Mouse (Mus musculus): ENCODE measurements around the gene Lrrc73.

The Lrrc73 gene

DNA sequence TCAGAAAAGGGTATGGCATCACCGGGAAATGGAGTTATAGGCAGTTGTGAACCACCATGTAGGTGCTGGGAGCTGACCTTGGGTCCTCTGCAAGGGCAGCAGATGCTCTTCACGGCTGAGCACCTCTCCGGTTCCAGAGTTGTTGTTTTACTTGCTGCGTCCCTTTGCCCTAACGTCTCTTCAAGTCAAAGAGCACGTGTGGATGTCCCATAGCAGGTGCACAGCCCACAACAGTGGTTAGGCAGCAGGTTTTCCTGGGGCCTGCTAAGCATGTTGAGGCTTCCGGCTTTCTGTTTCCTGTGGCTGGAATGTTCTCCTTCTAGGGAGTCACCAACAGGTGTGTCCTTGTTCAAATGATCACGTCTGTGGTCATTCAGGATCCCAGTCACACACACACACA lies 30.6 kb downstream of the Lrrc73 start:
- in situ Hi-C loops (cut with MboI; ENCODE audit: low sequenced_read_pairs): no loop called here

DNA sequence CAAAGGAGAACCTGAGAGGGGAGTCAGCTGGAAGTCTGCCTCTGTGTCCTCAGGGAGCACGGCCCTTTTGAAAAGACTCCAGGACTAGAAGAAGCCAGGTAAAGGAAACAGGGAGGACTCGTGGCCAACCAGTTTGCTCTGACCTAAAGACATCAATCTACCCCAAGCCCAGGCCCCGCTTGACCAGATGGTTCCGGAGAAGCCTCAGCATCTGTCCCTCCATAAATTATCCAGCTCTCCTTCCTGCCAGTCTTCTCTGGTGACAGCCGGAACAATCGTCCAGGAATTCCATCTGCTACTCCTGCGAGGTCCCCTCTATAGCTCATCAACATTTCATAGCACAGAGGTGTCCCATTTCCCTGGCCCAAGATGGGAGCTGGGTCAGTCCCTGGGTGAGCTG lies 31.3 kb downstream of the Lrrc73 start:
- in situ Hi-C loops (cut with MboI; ENCODE audit: low sequenced_read_pairs): no loop called here

DNA sequence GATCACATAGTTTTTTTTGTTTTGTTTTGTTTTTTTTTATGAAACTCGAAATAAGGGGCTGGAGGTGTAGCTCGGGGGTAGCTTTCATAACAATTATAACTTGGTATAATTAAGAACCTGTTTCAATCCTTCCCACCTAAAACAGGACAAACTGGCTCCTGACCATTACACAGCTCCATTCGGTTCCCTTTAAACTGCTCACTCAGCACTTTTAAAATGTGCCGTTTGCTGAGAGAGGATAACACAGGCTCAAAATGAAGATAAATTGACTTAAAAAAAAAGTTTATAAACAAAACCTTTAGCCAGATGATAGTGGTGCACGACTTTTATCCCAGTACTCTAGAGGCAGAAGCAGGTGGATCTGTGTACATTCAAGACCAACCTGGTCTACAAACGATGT lies 32.1 kb downstream of the Lrrc73 start:
- in situ Hi-C loops (cut with MboI; ENCODE audit: low sequenced_read_pairs): no loop called here

DNA sequence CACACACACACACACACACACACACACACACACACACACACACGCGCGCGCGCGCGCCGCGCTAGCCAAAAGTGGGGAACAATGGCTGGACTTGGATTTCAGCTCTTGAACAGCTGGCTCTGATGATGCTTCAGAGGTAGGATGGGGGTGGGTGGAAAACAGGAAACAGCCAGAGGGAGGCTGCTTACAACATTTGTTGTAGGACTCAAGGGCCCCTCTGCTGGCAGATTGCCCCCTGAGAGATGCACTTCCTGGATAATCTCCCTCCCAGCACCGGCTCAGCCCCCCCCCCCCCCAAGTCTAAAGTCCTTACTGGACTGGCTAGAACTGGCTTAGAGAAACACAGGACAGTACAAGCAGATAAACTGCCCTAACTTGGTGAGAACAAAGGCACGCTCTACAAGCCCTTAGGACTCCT lies 34.4 kb downstream of the Lrrc73 start:
- in situ Hi-C loops (cut with MboI; ENCODE audit: low sequenced_read_pairs): no loop called here

DNA sequence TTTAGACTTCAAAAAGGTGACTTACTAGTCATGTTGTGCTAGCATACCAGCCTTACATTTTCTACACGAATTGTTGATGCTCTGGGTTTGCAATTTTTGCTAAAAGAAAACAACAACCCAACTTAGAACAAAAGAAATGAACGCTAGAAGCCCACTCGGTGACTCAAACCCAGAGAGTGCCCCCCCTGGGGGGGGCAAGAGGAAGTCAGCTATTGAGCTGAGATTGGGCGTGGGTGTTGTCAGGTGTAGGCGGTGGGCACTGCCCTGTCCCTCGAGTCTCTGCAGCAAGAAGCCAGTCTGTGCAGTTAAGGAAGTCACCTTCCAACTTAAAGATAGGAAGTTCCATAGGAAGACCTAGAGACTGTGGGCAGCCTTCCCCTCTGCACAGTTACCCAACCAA lies 43.3 kb downstream of the Lrrc73 start:
- in situ Hi-C loops (cut with MboI; ENCODE audit: low sequenced_read_pairs): no loop called here

DNA sequence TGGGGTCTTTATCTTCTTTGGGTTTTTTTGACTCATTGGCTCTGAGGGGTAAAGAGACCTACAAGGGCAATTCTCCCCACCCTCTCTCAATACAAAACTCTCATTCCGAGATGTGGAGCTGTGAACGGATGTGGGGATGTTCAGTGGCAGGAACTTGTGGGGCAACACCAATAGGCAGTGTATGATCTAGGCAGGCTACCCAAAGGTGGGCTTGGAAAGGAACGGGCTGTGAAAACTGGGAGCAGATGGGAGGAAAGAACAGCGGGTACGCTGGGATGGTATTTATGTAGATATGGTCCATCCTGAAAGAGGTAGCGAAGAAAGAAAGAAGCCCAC lies 43.7 kb downstream of the Lrrc73 start:
- in situ Hi-C loops (cut with MboI; ENCODE audit: low sequenced_read_pairs): no loop called here

DNA sequence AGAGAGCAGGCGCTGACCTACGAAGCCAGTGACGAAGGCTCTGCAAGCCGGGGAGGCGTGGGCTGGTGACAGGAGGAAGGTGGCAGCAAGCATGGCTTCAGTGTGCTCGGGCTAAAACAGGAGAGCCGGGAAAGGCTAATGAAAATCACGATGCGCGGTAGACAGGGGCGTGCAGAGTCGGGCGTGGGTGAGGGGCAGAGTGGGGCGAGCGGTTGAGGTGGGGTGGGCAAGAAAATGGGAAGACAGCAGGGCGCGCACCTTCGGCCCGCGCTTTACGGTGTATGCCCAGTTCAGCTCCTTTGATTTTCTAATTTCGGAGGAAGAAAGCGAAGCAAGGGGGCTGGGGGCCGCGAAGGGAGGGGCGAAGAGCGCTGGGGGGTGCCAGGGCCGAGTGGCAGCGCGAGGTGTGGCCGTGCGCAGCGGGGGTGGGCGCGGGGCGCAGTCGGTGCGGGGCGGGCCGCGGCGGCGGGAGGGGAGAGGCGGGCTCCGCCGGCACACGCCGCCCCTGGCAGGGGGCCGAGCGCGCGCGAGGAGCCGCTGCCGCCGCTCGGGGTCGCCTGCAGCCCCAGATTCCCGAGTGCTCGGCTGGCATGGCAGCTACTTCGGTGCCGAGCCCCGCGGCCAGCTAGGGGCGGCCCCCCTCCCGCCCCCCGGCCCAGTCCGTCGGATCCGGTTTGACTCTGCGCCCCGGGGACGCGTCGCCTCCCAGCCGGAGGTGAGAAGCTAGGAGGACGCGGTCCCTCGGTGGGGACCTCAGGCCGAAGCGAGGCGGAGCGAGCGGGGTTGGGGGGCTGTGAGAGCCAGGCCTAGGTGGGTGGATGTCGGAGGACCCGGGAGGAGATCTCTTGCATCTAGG lies 44.3 kb downstream of the Lrrc73 start, which contains the start of gene Dlk2:
Gene Dlk2 (plus strand): TSS at position 58 of the 856 bp plus-strand sequence.
- in situ Hi-C loops (cut with MboI; ENCODE audit: low sequenced_read_pairs): no loop called here

DNA sequence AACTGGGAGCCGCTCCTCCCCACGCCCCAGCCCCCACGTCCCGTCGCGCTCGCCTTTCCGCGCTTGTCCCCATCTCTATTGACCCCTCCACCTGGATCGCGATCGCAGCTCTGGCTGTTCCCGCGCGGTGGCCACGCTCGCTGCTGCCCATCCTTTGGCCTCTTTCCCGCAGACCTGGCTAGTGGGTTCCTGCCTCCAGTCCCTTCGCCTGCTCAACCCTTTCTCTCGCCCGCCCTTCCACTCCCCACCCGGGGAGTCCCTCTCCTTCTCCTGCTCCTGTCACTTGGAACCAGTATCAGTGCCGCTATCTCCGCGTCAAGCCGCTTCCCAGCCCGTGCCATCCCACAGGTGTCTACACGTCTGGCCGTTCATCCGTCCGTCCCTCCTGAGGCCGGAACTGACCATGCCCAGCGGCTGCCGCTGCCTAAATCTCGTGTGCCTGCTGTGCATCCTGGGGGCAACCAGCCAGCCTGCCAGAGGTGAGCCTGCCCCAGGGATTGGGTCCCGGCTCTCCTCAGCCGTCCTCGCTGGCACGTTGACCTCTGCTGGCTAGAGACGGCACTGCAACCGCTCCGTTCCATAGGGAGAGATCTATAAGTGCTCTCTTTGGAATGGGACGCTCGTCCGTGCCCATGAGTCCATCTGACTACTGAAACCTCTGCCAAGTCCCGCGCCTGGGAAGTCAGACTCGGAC lies 45.0 kb downstream of the Lrrc73 start:
- in situ Hi-C loops (cut with MboI; ENCODE audit: low sequenced_read_pairs): no loop called here

DNA sequence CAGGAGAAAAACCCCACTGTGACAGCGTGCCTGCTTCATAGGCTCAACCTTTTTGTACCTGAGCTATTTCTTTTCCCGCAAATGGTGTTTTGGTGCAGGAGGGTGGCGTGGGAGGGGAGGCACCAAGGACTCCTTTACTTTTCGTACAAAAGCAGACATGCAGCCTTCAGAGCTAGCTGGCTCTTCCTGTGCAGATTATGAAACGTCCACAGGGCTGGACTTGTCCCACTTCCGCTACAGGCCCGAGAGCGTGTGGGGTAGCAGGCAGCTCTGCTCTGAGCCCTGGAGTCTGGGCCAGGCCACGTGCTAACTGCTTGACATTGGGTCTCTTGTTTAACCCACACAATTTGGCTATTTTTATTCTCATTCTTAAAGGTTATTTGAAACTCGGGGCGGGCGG lies 48.6 kb downstream of the Lrrc73 start:
- in situ Hi-C loops (cut with MboI; ENCODE audit: low sequenced_read_pairs): no loop called here

DNA sequence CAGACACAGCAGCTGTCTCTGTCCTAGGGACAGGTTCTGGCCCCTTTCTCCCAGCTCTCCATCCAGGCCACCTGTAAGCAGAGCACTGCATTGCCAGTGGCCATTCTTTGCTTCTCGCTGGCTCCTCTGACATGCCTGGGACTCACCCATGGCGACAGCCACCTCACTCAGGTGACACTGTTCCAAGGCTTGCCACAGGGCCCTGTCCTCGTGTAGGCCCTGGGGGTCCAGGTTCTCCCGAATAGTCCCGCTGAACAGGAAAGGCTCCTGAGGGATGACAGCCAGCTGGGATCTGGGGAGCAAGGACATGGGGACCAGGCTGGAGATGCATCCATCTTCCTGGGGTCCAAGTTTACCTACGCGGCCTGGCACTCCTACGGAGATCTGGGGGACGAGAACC lies 50.9 kb downstream of the Lrrc73 start:
- in situ Hi-C loops (cut with MboI; ENCODE audit: low sequenced_read_pairs): no loop called here

Measured in CH12F3 (cell line).